Mouse (Mus musculus): ENCODE measurements around the gene Hist1h2ag. TPM values are rescaled to one million over a fixed set of nuclear protein-coding genes. Genes with fewer than 3 reads are reported as not detected.

Gene Hist1h2ag
- polyA plus RNA-seq, 2 experiments: 54.6 to 56.7 TPM

DNA sequence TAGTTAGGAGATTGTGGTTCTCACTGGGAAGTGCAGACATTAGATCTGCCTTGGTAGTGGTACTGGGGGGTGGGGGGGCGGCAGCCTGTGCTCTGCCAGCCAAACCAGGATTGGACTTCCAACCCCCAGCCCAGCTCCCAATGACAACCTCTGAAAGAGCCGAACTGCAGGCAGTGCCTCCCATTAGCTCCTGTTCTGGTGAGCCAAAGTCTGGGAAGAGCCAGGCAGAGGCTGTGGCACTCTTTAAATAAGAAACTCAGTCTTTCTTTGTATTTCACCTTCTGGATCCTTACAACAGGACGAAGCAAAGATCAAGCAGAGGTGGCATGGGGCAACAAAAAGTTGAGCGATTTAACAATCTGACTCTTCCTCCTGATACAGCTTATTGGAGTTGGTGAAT, 43.6 kb downstream of the Hist1h2ag start:
- DNase-seq (ENCODE audit: low spot score): no peak
- no peak overlapping the region for H3K9ac ChIP-seq (ENCODE audit: low read depth, low read length, severe bottlenecking)
- 43% methylated on average over 4 of the region's 4 CpGs for WGBS
- H3K4me1 ChIP-seq (ENCODE audit: control insufficient read depth, insufficient read depth, low read length): peaks cover 4% of the 10 kb centered on the region; the same call in 1 of the 2 replicates
- no peaks in the 10 kb centered on the region for H3K9me3 ChIP-seq (ENCODE audit: control insufficient read depth, low read length)
- H3K27ac ChIP-seq (replicated peaks; ENCODE audit: low read depth, low read length): no peak overlapping the region
- H3K4me3 ChIP-seq (replicated peaks; ENCODE audit: low read length): no peak overlapping the region
- no peak overlapping the region for H3K4me2 ChIP-seq (replicated peaks; ENCODE audit: low read depth, low read length, severe bottlenecking)
- peaks cover 93% of the 10 kb centered on the region for H3K27me3 ChIP-seq (ENCODE audit: control insufficient read depth, insufficient read depth, low read length)
- no peaks in the 10 kb centered on the region for H3K36me3 ChIP-seq (ENCODE audit: control insufficient read depth, insufficient read depth, low read length)
- ATAC-seq (ENCODE audit: low FRiP score, low read depth): no peak
- TF ChIP-seq POLR2A (IDR thresholded peaks at IDR 0.05; ENCODE audit: borderline replicate concordance, extremely low read depth, insufficient read depth, insufficient read length): no peak

DNA sequence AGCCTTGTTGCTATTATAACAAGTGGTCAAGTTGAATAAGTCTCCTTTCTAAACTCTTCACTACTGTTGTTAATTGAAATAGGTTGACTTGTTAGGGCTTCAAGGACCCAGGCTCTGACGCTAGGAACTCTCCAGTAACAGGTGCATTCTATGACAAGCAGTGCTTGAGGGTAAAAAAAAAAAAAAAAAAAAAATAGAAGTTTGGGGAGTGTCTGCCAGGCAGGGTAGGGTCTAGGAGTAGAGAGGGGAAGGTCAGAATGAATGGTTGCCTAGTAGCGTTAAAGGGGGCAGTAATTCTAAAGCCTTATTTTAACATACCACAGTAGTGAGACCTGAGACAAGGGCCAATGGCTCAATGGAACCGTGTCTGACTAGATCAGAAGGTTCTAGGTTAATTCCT, 44.3 kb downstream of the Hist1h2ag start:
- ATAC-seq (ENCODE audit: low FRiP score, low read depth) (no peak), DNase-seq (ENCODE audit: low spot score) (no peak)
- Histone ChIP-seq H3K9me3 (ENCODE audit: control insufficient read depth, low read length) (no peaks in the 10 kb centered on the region), H3K27ac (replicated peaks; ENCODE audit: low read depth, low read length) (no peak overlapping the region), H3K36me3 (ENCODE audit: control insufficient read depth, insufficient read depth, low read length) (no peaks in the 10 kb centered on the region), H3K27me3 (ENCODE audit: control insufficient read depth, insufficient read depth, low read length) (peaks cover 90% of the 10 kb centered on the region), H3K4me1 (ENCODE audit: control insufficient read depth, insufficient read depth, low read length) (peaks cover 4% of the 10 kb centered on the region; the same call in 1 of the 2 replicates), H3K4me3 (replicated peaks; ENCODE audit: low read length) (no peak overlapping the region), H3K9ac (ENCODE audit: low read depth, low read length, severe bottlenecking) (no peak overlapping the region), H3K4me2 (replicated peaks; ENCODE audit: low read depth, low read length, severe bottlenecking) (no peak overlapping the region)
- 19% methylated on average over 3 of the region's 3 CpGs for WGBS
- TF ChIP-seq POLR2A (IDR thresholded peaks at IDR 0.05; ENCODE audit: borderline replicate concordance, extremely low read depth, insufficient read depth, insufficient read length): no peak

DNA sequence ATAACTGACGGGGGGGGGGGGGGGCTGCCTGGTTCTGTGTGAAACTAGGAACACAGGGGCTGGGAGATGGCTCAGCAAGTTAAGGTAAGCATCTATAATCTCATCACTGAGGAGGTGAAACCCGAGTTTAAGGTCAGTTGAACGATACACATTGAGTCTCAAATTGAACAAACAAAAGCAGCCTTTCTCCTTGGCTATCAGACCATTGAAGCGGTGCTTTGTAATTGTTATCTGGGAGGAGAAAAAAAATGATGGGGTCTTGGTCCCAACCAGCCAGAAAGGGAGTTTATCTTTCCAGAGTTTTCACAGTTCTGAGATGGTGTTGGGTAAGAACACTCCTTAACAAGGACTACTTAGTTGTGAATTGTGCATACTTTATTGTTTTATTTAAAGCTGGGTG, 44.9 kb downstream of the Hist1h2ag start:
- H3K4me1 ChIP-seq (ENCODE audit: control insufficient read depth, insufficient read depth, low read length): peaks cover 4% of the 10 kb centered on the region; the same call in 1 of the 2 replicates
- no peak overlapping the region for H3K27ac ChIP-seq (replicated peaks; ENCODE audit: low read depth, low read length)
- 15% methylated on average over 4 of the region's 4 CpGs for WGBS
- no peak for ATAC-seq (ENCODE audit: low FRiP score, low read depth)
- H3K9ac ChIP-seq (ENCODE audit: low read depth, low read length, severe bottlenecking): no peak overlapping the region
- no peak for TF ChIP-seq POLR2A (IDR thresholded peaks at IDR 0.05; ENCODE audit: borderline replicate concordance, extremely low read depth, insufficient read depth, insufficient read length)
- peaks cover 84% of the 10 kb centered on the region for H3K27me3 ChIP-seq (ENCODE audit: control insufficient read depth, insufficient read depth, low read length)
- H3K4me2 ChIP-seq (replicated peaks; ENCODE audit: low read depth, low read length, severe bottlenecking): no peak overlapping the region
- no peaks in the 10 kb centered on the region for H3K9me3 ChIP-seq (ENCODE audit: control insufficient read depth, low read length)
- H3K4me3 ChIP-seq (replicated peaks; ENCODE audit: low read length): no peak overlapping the region
- H3K36me3 ChIP-seq (ENCODE audit: control insufficient read depth, insufficient read depth, low read length): no peaks in the 10 kb centered on the region
- DNase-seq (ENCODE audit: low spot score): no peak

DNA sequence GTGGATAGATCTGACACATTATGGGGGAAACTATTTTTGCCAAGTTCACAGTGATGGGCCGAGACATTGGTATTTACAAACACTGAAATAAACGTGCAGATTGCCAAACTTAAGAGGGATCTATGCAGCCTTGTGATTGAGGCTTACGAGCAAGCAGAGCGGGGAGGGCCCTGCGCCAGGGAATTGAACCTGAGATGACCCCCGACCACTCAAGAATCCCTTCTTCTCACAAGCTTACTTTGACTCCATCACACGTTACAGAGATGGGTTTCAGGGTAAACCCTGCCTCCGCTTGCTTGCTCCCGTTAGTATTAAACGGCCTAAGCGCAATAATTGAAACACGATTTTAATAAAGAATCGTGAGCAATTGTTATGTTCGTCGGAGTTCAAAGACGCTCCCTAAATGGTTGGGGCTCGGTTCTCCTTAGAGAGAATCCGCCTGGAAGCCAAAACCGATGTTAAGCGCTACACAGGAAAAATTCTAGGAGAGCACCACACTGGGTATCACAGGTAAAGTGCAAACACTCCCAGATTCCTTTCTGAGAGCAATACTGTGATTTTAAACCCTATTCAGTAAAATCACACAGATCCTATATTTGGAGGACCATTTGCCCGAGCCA, 45.4 kb downstream of the Hist1h2ag start:
- Histone ChIP-seq H3K27me3 (ENCODE audit: control insufficient read depth, insufficient read depth, low read length) (peaks cover 80% of the 10 kb centered on the region), H3K4me1 (ENCODE audit: control insufficient read depth, insufficient read depth, low read length) (peaks cover 4% of the 10 kb centered on the region; the same call in 1 of the 2 replicates), H3K9me3 (ENCODE audit: control insufficient read depth, low read length) (no peaks in the 10 kb centered on the region), H3K4me3 (replicated peaks; ENCODE audit: low read length) (peak overlapping the region; percentile 13; the same call in 1 of the 2 replicates), H3K36me3 (ENCODE audit: control insufficient read depth, insufficient read depth, low read length) (no peaks in the 10 kb centered on the region), H3K4me2 (replicated peaks; ENCODE audit: low read depth, low read length, severe bottlenecking) (peak overlapping the region; percentile 19; the same call in 1 of the 2 replicates), H3K9ac (ENCODE audit: low read depth, low read length, severe bottlenecking) (no peak overlapping the region), H3K27ac (replicated peaks; ENCODE audit: low read depth, low read length) (no peak overlapping the region)
- no peak for TF ChIP-seq POLR2A (IDR thresholded peaks at IDR 0.05; ENCODE audit: borderline replicate concordance, extremely low read depth, insufficient read depth, insufficient read length)
- ATAC-seq (ENCODE audit: low FRiP score, low read depth) (no peak), DNase-seq (ENCODE audit: low spot score) (no peak)
- WGBS: under 1% methylated on average over 21 of the region's 21 CpGs

DNA sequence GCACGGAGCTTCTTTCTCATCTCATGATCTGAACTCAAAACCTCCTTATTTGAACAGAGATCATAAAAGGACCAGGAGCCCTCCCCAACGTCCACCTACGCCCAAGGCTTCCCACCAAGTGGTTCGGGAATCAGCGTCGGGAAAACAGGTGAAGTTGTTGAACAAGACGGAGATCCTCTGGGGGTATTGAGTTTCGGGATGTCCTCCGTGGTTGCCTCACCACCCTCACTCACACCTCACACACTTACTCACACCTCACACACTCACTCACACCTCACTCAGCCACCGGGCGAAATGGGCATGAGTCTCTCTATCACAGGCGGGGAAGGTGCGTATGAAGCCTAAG, 45.9 kb downstream of the Hist1h2ag start:
- Histone ChIP-seq H3K4me2 (replicated peaks; ENCODE audit: low read depth, low read length, severe bottlenecking) (peak overlapping the region; percentile 19), H3K4me3 (replicated peaks; ENCODE audit: low read length) (peak overlapping the region; percentile 13; the same call in 1 of the 2 replicates), H3K27me3 (ENCODE audit: control insufficient read depth, insufficient read depth, low read length) (peaks cover 76% of the 10 kb centered on the region), H3K4me1 (ENCODE audit: control insufficient read depth, insufficient read depth, low read length) (peaks cover 4% of the 10 kb centered on the region; the same call in 1 of the 2 replicates), H3K36me3 (ENCODE audit: control insufficient read depth, insufficient read depth, low read length) (no peaks in the 10 kb centered on the region), H3K9me3 (ENCODE audit: control insufficient read depth, low read length) (no peaks in the 10 kb centered on the region), H3K27ac (replicated peaks; ENCODE audit: low read depth, low read length) (no peak overlapping the region), H3K9ac (ENCODE audit: low read depth, low read length, severe bottlenecking) (no peak overlapping the region)
- no peak for TF ChIP-seq POLR2A (IDR thresholded peaks at IDR 0.05; ENCODE audit: borderline replicate concordance, extremely low read depth, insufficient read depth, insufficient read length)
- DNase-seq (ENCODE audit: low spot score): no peak
- ATAC-seq (ENCODE audit: low FRiP score, low read depth): no peak
- WGBS: 3% methylated on average over 13 of the region's 13 CpGs

All from limb, embryonic 14.5 days (tissue).